Mouse (Mus musculus) cerebellum, postnatal 4 days (tissue): ENCODE data around the gene Defb48.

Source experiments
- DNase-seq, 2 experiments: peaks; one replicate each; pipeline ENCODE4 v3.0.0; 2022; ENCODE audit warnings: low spot score in 2 of 2, mixed read lengths in 1 of 2

The Defb48 gene

DNA sequence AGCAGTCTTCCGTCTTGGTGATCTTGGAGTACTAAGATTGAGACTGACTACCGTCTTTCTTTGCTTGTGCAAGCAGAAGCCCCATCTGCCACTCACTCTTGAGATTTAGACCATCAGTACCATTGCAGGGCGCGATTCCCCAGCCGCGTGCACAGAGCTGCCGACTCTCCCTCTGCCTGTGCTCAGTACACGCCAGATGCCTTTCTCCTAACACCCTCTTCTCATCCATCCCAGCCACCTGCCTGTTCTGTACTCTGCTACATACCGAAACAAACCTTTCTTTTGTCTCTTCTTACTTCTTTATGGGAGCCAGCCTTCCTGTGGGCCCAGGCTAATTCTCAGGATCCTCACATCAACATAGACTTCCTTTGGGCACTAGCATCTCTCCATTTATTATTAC lies 48.9 kb downstream of the Defb48 start:
- no peak for DNase-seq

DNA sequence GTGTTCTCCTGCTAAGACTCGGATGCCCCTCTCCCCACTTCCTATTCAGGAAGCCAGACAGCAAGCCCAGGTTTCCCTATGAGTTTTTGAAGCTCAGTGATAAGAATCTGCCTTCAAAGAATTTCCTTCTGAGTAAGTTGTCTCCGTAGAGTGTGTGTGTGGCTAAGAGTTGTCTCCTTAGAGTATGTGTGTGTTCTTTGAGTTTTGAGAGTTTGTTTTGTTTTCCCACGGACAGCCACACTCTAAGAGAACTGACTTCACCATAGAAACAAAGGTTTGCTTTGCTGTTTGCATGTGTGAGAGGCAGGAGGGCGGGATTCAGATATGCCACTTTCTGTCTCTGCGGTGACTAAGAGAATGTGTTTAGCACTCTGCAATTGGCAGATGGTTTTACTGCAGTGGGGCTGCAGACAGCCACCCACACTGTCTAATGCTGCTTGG lies 56.2 kb downstream of the Defb48 start:
- DNase-seq = no peak
